Mouse (Mus musculus): ENCODE data around the gene Lgals8.

Lgals8 gene

DNA sequence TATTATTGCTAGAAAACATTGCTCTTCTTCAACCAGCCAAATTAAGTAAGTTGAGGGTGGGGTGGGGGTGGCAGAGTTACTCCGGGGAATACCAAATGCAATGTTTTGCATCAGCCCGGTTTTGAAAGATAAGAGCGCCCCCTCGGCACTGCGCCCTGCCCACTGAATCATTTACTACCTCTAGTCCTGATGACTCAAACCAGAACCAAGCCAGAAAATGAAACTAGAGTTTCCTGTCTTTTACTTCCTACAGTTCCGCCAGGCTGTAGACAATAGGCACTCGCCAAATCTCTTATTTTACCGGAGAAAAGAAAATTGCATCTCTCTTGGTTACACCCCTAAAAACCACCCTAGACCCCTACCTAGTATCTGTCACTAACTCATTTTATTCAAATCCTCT lies 4.3 kb downstream of the Lgals8 start:
- peak; percentile 77 for DNase-seq

- DNase-seq, result no peak
Observed at GRCm38 (mm10) chr13:12456711-12457110, 8.0 kb downstream of the Lgals8 start.

DNA sequence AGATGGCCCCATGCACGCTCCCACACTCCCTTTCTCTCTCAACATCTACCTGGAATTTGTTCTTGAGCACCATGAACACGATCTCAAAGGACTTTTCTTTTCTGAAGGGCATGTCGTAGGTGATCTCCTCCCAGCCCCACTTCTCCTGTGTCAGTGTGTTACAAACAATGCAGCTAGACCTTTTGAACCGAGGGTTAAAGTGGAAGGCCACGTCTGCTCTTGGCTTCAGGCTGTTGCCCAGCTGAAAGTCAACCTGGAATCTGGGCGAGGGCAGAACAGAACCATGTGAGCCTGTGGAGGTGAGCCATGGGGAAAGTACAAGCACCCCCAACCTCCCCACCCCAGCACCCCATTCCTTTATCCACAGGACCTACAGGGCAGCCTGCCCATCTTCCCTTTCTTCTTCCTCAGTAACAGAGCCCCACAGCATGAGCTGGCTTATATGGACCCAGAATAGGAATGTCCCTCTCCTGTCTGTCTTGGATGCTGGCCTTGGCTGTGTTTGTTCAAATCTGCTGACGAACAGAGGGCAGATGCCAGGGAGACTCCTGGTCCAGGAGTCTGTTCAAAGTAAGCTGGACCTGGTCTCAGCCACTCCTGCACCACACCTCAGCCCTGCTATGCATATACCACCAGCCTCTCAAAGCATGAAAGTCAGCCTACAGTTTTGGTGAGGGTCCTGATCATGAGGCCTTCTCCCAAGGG lies 9.9 kb downstream of the Lgals8 start:
- no peak for DNase-seq

GRCm38 (mm10) chr13:12453150-12453549 lies 11.6 kb downstream of the Lgals8 start:
- DNase-seq, result no peak

DNA sequence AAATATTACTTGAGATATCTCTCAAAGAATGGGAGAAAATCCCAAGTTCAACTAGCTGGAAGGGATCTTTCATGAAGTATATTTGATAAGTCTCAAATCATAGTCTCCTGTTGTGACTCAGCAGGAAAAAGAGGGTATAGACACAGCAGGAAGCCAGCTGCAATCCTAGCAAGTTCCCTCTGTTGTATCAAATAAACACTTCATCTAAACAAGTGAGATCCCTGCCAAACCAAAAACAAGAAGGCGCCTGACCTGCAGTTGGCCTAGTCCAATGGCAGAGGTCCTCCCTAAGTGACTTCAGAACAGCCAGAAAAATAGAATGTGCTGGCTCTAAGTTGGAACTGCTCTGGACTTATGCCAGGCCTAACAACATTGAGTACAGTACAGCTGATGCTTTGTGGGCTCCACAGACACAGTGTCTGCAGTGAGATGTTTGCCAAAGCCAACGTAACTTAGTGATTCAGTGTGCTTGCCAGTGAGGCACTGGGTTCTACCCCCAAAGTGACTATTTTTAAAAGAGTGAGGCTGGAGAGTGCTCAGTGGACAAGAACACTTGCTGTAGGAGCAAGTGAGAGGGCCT lies 22.6 kb downstream of the Lgals8 start:
- no peak for DNase-seq

DNA sequence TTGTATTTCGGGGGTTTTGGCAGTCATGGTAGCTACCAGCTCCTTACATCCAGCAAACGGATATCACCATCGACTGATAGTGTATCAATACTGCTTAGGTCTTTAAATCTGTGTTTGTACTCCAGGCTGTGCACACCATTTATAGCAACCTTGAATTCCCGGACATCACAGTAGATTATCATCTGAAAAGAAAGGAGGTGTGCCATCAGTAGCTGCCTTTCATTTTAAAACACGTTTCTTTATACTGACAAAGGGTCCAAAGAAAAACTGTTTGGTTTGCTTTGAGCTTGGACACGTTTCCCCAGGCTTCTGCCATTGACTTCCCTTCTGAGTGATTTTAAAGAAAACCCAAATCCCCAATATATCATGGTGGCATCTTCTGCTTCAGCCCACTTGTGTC lies 23.9 kb downstream of the Lgals8 start:
- no peak for DNase-seq

DNA sequence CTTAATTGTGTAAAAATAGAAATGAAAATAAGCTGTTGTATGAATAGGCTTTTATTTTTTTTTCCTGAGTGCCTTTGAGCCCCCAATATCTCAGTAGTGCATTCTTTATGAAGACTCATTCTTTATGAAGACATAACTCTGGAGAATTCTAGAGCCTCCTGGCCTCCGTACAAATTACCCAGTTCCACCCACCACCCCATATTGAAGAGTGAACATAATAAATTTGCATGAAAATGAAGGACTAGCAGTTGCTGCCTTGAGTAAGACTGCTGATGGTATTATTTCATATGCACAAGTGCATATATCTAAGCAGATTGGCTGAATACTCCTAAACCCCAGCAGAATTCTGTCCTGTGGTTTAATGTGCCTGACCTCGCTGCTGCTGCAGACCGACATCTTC lies 25.2 kb downstream of the Lgals8 start:
- DNase-seq, result no peak

- DNase-seq, result no peak
Observed at GRCm38 (mm10) chr13:12433843-12434242, 30.9 kb downstream of the Lgals8 start.

- no peak for DNase-seq
Observed at GRCm38 (mm10) chr13:12428556-12428955, 36.2 kb downstream of the Lgals8 start.

- no peak for DNase-seq
Observed at GRCm38 (mm10) chr13:12420596-12420995, 44.1 kb downstream of the Lgals8 start.

- no peak for DNase-seq
Observed at GRCm38 (mm10) chr13:12412016-12412415, 52.7 kb downstream of the Lgals8 start.

- DNase-seq, result no peak
Observed at GRCm38 (mm10) chr13:12408343-12409066, 56.2 kb downstream of the Lgals8 start.

DNA sequence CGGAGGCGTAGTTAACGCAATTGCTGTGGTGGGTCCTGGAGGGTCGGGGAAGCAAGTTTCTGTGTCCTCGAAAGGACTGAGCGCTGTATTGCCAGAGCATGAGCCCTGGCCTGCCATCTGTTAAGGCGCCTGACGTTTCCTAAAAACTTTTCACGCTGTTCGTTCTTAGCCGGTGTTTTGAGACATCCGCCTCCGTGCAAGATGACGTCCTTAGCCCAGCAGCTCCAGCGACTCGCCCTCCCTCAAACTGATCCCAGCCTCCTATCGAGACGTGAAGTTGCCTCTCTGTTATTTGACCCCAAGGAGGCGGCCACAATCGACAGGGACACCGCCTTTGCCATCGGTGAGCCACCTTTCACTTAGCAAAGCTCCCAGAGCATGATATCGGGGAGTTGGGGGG lies 69.2 kb downstream of the Lgals8 start:
- DNase-seq, result no peak

- DNase-seq, result peak; percentile 94
Observed at GRCm38 (mm10) chr13:12394609-12395505, 69.9 kb downstream of the Lgals8 start, which contains the start of gene Heatr1. TSS of gene Heatr1 (plus strand) at chr13:12395027.
